Mouse (Mus musculus): ENCODE results near the gene Dcaf5. TPM values are rescaled to one million over a fixed set of nuclear protein-coding genes. Genes with fewer than 3 reads are reported as not detected.

Dcaf5 gene
- polyA plus RNA-seq, 1 experiment from 2014 or later: 25.2 TPM

GRCm38 (mm10) chr12:80290964-80291363 lies 145.4 kb downstream of the Dcaf5 start:
- Histone ChIP-seq H3K36me3 (no peaks in the 10 kb centered on the region), H3K9ac (no peak overlapping the region), H3K9me3 (no peaks in the 10 kb centered on the region), H3K27ac (no peak overlapping the region), H3K4me3 (no peak overlapping the region), H3K4me1 (replicated peaks) (peaks cover 6% of the 10 kb centered on the region; the same call in 1 of the 2 replicates), H3K4me2 (no peak overlapping the region), H3K27me3 (no peaks in the 10 kb centered on the region)
- 85% methylated on average over 8 of the region's 8 CpGs for WGBS
- ATAC-seq (ENCODE audit: low FRiP score): no peak

GRCm38 (mm10) chr12:80290483-80290882 lies 145.9 kb downstream of the Dcaf5 start:
- 94% methylated on average over 4 of the region's 4 CpGs for WGBS
- Histone ChIP-seq H3K4me3 (no peak overlapping the region), H3K4me1 (replicated peaks) (peaks cover 6% of the 10 kb centered on the region; the same call in 1 of the 2 replicates), H3K27ac (no peak overlapping the region), H3K9ac (no peak overlapping the region), H3K9me3 (no peaks in the 10 kb centered on the region), H3K4me2 (no peak overlapping the region), H3K36me3 (no peaks in the 10 kb centered on the region), H3K27me3 (no peaks in the 10 kb centered on the region)
- ATAC-seq (ENCODE audit: low FRiP score): no peak

- 83% methylated on average over 3 of the region's 3 CpGs for WGBS
- Histone ChIP-seq H3K4me3 (no peak overlapping the region), H3K27ac (no peak overlapping the region), H3K4me2 (no peak overlapping the region), H3K9me3 (no peaks in the 10 kb centered on the region), H3K36me3 (no peaks in the 10 kb centered on the region), H3K9ac (no peak overlapping the region), H3K4me1 (replicated peaks) (peaks cover 6% of the 10 kb centered on the region; the same call in 1 of the 2 replicates), H3K27me3 (no peaks in the 10 kb centered on the region)
- ATAC-seq (ENCODE audit: low FRiP score): no peak
Measured at GRCm38 (mm10) chr12:80289722-80290121, 146.7 kb downstream of the Dcaf5 start.

DNA sequence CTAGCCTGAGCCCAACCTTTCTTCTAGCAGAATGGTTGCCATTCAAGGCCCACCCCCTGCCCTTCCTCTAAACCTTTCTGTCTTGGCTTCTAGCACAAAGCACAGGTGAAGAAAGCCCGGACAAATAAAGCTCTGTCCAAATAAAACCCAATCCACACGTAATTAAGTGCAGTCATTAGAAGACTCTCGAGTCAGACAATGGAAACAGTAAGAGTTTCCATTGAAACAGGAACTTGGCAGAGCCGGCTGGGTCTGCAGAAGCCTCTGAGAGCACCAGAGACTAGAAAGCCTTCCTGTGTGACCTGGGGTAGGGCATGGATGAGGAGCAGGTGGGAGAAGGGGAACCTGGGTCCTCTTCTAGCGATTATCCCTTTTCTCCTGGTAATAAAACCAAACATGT lies 150.5 kb downstream of the Dcaf5 start:
- no peaks in the 10 kb centered on the region for H3K9me3 ChIP-seq
- H3K4me1 ChIP-seq (replicated peaks): no peaks in the 10 kb centered on the region
- no peak overlapping the region for H3K4me3 ChIP-seq
- no peak for ATAC-seq (ENCODE audit: low FRiP score)
- no peaks in the 10 kb centered on the region for H3K36me3 ChIP-seq
- H3K27me3 ChIP-seq: no peaks in the 10 kb centered on the region
- H3K9ac ChIP-seq: no peak overlapping the region
- no peak overlapping the region for H3K27ac ChIP-seq
- H3K4me2 ChIP-seq: no peak overlapping the region
- 79% methylated on average over 5 of the region's 5 CpGs for WGBS

Small RNA genes lying within 50 kb of the gene (microRNA-seq; reads per million reads assigned to microRNA genes)
- 57.0 reads per million, percentile 42 among the genes with 10 or more reads in this experiment for gene Mir1843a

Other genes with a start within 250 kb of the Dcaf5 start
- gene Actn1, start 176.2 kb downstream of the Dcaf5 start, polyA plus RNA-seq (2015; fragmentation: Nextera tagmentation; extraction: Ambion mirVana): 7.0 TPM in 2 replicates
- gene Exd2, start 26.5 kb upstream of the Dcaf5 start, polyA plus RNA-seq (2015; fragmentation: Nextera tagmentation; extraction: Ambion mirVana): 51.1 and 53.4 TPM in 2 replicates
- gene Galnt16, start 81.7 kb upstream of the Dcaf5 start, polyA plus RNA-seq (2015; fragmentation: Nextera tagmentation; extraction: Ambion mirVana): 29.1 and 30.7 TPM in 2 replicates
- 23.6 TPM in 2 replicates for gene Slc39a9, start 207.3 kb upstream of the Dcaf5 start, polyA plus RNA-seq (2015; fragmentation: Nextera tagmentation; extraction: Ambion mirVana)
- 329 and 335 TPM in 2 replicates for gene Erh, start 207.7 kb upstream of the Dcaf5 start, polyA plus RNA-seq (2015; fragmentation: Nextera tagmentation; extraction: Ambion mirVana)

Data from hindbrain, embryonic 13.5 days (tissue).